Mouse (Mus musculus) duodenum, adult 2 months (tissue): Measurements from ENCODE around the gene Vmn2r89. TPM values are rescaled to one million over a fixed set of nuclear protein-coding genes. Genes with fewer than 3 reads are reported as not detected.

Source experiments
- polyA plus RNA-seq: library from polyadenylated mRNA; depleted of rRNA; stranded (reverse); fragments of >200 nt; gene quantifications from 2 replicates; pipeline ENCODE4 v1.2.3, GENCODE M21; 2012; ENCODE audit warnings: low replicate concordance; rRNA removed

The Vmn2r89 gene
- polyA plus RNA-seq = not detected in 2 replicates

DNA sequence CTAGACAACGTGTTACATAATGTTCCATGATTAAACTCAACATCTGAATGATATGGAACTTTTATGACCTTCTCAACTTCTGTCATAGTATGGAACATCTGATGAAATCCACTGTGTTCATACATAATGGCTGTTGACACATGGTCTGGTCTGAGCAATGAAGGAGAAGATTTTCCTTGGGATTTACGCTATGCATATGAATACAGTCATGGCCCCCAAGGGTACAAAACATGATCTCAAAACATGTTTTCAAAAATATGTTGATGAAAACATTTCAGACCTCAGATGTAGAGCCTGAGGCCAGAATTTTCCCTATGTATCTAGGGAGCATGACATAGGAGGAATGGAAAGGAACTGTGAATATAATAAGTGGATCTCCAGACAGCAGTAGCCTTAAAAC is at the start of gene Vmn2r89:
Vmn2r89 (plus strand) TSS at position 301 of the 400 bp plus-strand sequence.

DNA sequence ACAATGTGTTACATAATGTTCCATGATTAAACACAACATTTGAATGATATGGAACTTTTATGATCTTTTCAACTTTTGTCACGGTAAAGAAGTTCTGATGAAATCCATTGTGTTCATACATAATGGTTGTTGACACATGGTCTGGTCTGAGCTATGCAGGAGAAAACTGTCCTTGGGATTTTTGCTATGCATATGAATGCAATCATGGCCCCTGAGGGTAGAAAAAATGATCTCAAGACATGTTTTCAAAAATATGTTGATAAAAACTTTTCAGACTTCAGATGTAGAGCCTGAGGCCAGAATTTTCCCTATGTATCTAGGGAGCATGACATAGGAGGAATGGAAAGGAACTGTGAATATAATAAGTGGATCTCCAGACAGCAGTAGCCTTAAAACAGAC is 41.1 kb upstream of the Vmn2r89 start, which contains the start of gene Vmn2r88:
Vmn2r88 (plus strand) TSS at position 301 of the 400 bp plus-strand sequence.

Other genes starting within 250 kb of the Vmn2r89 start
- not detected in 2 replicates for gene Ear14, start 248.5 kb upstream of the Vmn2r89 start, polyA plus RNA-seq
- gene Rnase2a, start 195.7 kb upstream of the Vmn2r89 start, polyA plus RNA-seq = 0.46 TPM in 1 of 2 replicates, not detected in the other
- gene Gm7247, start 90.1 kb upstream of the Vmn2r89 start, polyA plus RNA-seq = not detected in 2 replicates
- not detected in 2 replicates for gene Vmn2r88, start 41.0 kb upstream of the Vmn2r89 start, polyA plus RNA-seq
- gene Gm5622, start 100.9 kb downstream of the Vmn2r89 start, polyA plus RNA-seq = not detected in 2 replicates
- not detected in 2 replicates for gene Gm17175, start 122.2 kb downstream of the Vmn2r89 start, polyA plus RNA-seq
- not detected in 2 replicates for gene Gm17174, start 140.3 kb downstream of the Vmn2r89 start, polyA plus RNA-seq
- gene Gm17078, start 159.5 kb downstream of the Vmn2r89 start, polyA plus RNA-seq = not detected in 2 replicates
- not detected in 2 replicates for gene Gm4181, start 183.8 kb downstream of the Vmn2r89 start, polyA plus RNA-seq
- gene Gm17079, start 243.6 kb downstream of the Vmn2r89 start, polyA plus RNA-seq = not detected in 2 replicates